Mouse (Mus musculus) megakaryocyte, embryonic 14.5 days (primary cell): Measurements from ENCODE around the gene Top1. TPM values are rescaled to one million over a fixed set of nuclear protein-coding genes. Genes with fewer than 3 reads are reported as not detected.

Source experiments
- H3K27me3 ChIP-seq: replicated peaks from 2 replicates; pipeline ENCODE3; 2012; ENCODE audit warnings: inconsistent platforms
- H3K36me3 ChIP-seq: replicated peaks from 2 replicates; pipeline ENCODE3; 2012; ENCODE audit warnings: low read length, inconsistent platforms, mixed read lengths
- H3K4me1 ChIP-seq: 2 replicates; pipeline ENCODE4 v1.6.1; 2012; ENCODE audit warnings: inconsistent platforms
- H3K4me3 ChIP-seq: replicated peaks from 2 replicates; pipeline ENCODE3; 2012; ENCODE audit warnings: moderate library complexity, mild to moderate bottlenecking, inconsistent platforms
- H3K9me3 ChIP-seq: 2 replicates; pipeline ENCODE4 v1.6.1; 2012; ENCODE audit warnings: inconsistent platforms
- FLI1 ChIP-seq: IDR thresholded peaks from 2 replicates; pipeline ENCODE4 v1.6.1; 2012; ENCODE audit warnings: low read length, inconsistent platforms, mixed read lengths
- GATA1 ChIP-seq: IDR thresholded peaks from 3 replicates; pipeline ENCODE4 v1.6.1; 2012; ENCODE audit warnings: mixed read lengths, low read length, inconsistent platforms, borderline replicate concordance
- polyA plus RNA-seq: library from polyadenylated mRNA; stranded (reverse); fragments of >175 nt; gene quantifications from 2 replicates; pipeline ENCODE4 v1.2.3, GENCODE M21; 2012; ENCODE audit warnings: low replicate concordance; ENCODE audit not compliant: insufficient read depth

Top1 gene
- polyA plus RNA-seq, 1 experiment, result 107 TPM

- Histone ChIP-seq H3K36me3 (peaks cover 68% of the 10 kb centered on the region), H3K4me1 (peaks cover 93% of the 10 kb centered on the region)
These were observed 90.8 kb downstream of the Top1 start for GRCm38 (mm10) chr2:160736466-160736865.

GRCm38 (mm10) chr2:160738354-160738753, 92.7 kb downstream of the Top1 start:
- Histone ChIP-seq H3K4me3 (no peak overlapping the region), H3K36me3 (peaks cover 71% of the 10 kb centered on the region), H3K4me1 (peaks cover 97% of the 10 kb centered on the region), H3K27me3 (no peaks in the 10 kb centered on the region), H3K9me3 (no peaks in the 10 kb centered on the region)
- TF ChIP-seq GATA1 (no peak), FLI1 (no peak)

More at GRCm38 (mm10) chr2:160736466-160736865, 90.8 kb downstream of the Top1 start:
- TF ChIP-seq GATA1 (no peak), FLI1 (no peak)
- Histone ChIP-seq H3K4me3 (no peak overlapping the region), H3K9me3 (no peaks in the 10 kb centered on the region), H3K27me3 (no peaks in the 10 kb centered on the region)

GRCm38 (mm10) chr2:160739647-160740356, 94.1 kb downstream of the Top1 start:
- H3K4me1 ChIP-seq, result peaks cover 97% of the 10 kb centered on the region

GRCm38 (mm10) chr2:160740521-160741156, 95.0 kb downstream of the Top1 start:
- Histone ChIP-seq H3K9me3 (no peaks in the 10 kb centered on the region), H3K27me3 (no peaks in the 10 kb centered on the region), H3K4me3 (no peak overlapping the region), H3K4me1 (peaks cover 97% of the 10 kb centered on the region), H3K36me3 (peaks cover 55% of the 10 kb centered on the region)
- TF ChIP-seq FLI1 (no peak), GATA1 (no peak)

More at GRCm38 (mm10) chr2:160739647-160740356, 94.1 kb downstream of the Top1 start:
- no peaks in the 10 kb centered on the region for H3K27me3 ChIP-seq
- H3K4me3 ChIP-seq, result no peak overlapping the region
- TF ChIP-seq FLI1 (no peak), GATA1 (no peak)
- H3K36me3 ChIP-seq, result peaks cover 61% of the 10 kb centered on the region
- no peaks in the 10 kb centered on the region for H3K9me3 ChIP-seq

- H3K27me3 ChIP-seq, result no peaks in the 10 kb centered on the region
- peaks cover 49% of the 10 kb centered on the region for H3K36me3 ChIP-seq
- H3K9me3 ChIP-seq, result no peaks in the 10 kb centered on the region
- H3K4me1 ChIP-seq, result peaks cover 97% of the 10 kb centered on the region
- TF ChIP-seq FLI1 (no peak), GATA1 (no peak)
- H3K4me3 ChIP-seq, result peak overlapping the region; percentile 31
These were observed 95.9 kb downstream of the Top1 start for GRCm38 (mm10) chr2:160741580-160741979.

- Histone ChIP-seq H3K4me3 (peak overlapping the region; percentile 71), H3K36me3 (peaks cover 49% of the 10 kb centered on the region), H3K27me3 (no peaks in the 10 kb centered on the region), H3K9me3 (no peaks in the 10 kb centered on the region), H3K4me1 (peaks cover 99% of the 10 kb centered on the region)
- TF ChIP-seq GATA1 (no peak), FLI1 (no peak)
These were observed 96.5 kb downstream of the Top1 start for GRCm38 (mm10) chr2:160742161-160742609.

GRCm38 (mm10) chr2:160744040-160744822, 98.5 kb downstream of the Top1 start:
- Histone ChIP-seq H3K9me3 (peaks cover 20% of the 10 kb centered on the region), H3K4me1 (peaks cover 94% of the 10 kb centered on the region), H3K4me3 (peak overlapping the region; percentile 75), H3K36me3 (peaks cover 50% of the 10 kb centered on the region), H3K27me3 (no peaks in the 10 kb centered on the region)
- no peak for TF ChIP-seq GATA1

GRCm38 (mm10) chr2:160744823-160745210, 99.1 kb downstream of the Top1 start:
- Histone ChIP-seq H3K4me1 (peaks cover 94% of the 10 kb centered on the region), H3K9me3 (peaks cover 23% of the 10 kb centered on the region), H3K27me3 (no peaks in the 10 kb centered on the region), H3K36me3 (peaks cover 50% of the 10 kb centered on the region), H3K4me3 (peak overlapping the region; percentile 83)
- TF ChIP-seq FLI1, result no peak
- no peak for TF ChIP-seq GATA1

- H3K9me3 ChIP-seq, result peaks cover 23% of the 10 kb centered on the region
- no peak for TF ChIP-seq GATA1
- TF ChIP-seq FLI1, result no peak
- peaks cover 53% of the 10 kb centered on the region for H3K36me3 ChIP-seq
- no peaks in the 10 kb centered on the region for H3K27me3 ChIP-seq
- H3K4me1 ChIP-seq, result peaks cover 87% of the 10 kb centered on the region
- peak overlapping the region; percentile 83 for H3K4me3 ChIP-seq
These were observed 99.8 kb downstream of the Top1 start for GRCm38 (mm10) chr2:160745497-160745896.
